Mouse (Mus musculus): ENCODE data around the gene Olfr43. TPM values are rescaled to one million over a fixed set of nuclear protein-coding genes. Genes with fewer than 3 reads are reported as not detected.

Olfr43 gene
- polyA plus RNA-seq (2015; fragmentation: Nextera tagmentation; extraction: Ambion mirVana) = not detected in 2 replicates

- Histone ChIP-seq H3K9ac (no peak within 1 kb of the TSS), H3K9me3 (no peaks in the 10 kb centered on the region), H3K36me3 (no peaks in the 10 kb centered on the region), H3K4me1 (no peaks in the 10 kb centered on the region), H3K27ac (no peak within 1 kb of the TSS), H3K27me3 (no peaks in the 10 kb centered on the region), H3K4me3 (no peak within 1 kb of the TSS), H3K4me2 (no peak within 1 kb of the TSS)
- no peak for ATAC-seq (ENCODE audit: insufficient number of reproducible peaks, low FRiP score, low TSS enrichment, low read depth)
- WGBS = 42% methylated on average over 1 of the region's 1 CpGs
These were observed at the start of gene Olfr43 for GRCm38 (mm10) chr11:74211279-74211678. Gene Olfr43 (minus strand): TSS chr11:74211379.

- Histone ChIP-seq H3K9me3 (no peaks in the 10 kb centered on the region), H3K9ac (no peak within 1 kb of the TSS), H3K27ac (no peak within 1 kb of the TSS), H3K4me3 (no peak within 1 kb of the TSS), H3K27me3 (no peaks in the 10 kb centered on the region), H3K36me3 (no peaks in the 10 kb centered on the region), H3K4me2 (no peak within 1 kb of the TSS), H3K4me1 (no peaks in the 10 kb centered on the region)
- WGBS = 41% methylated on average over 2 of the region's 2 CpGs
- ATAC-seq (ENCODE audit: insufficient number of reproducible peaks, low FRiP score, low TSS enrichment, low read depth) = no peak
These were observed 48.3 kb upstream of the Olfr43 start, which contains the start of gene Olfr406 for GRCm38 (mm10) chr11:74259508-74259907. Gene Olfr406 (plus strand): TSS chr11:74259808.

GRCm38 (mm10) chr11:74241201-74241600, 30.0 kb upstream of the Olfr43 start:
- H3K9me3 ChIP-seq = no peaks in the 10 kb centered on the region
- no peak overlapping the region for H3K4me3 ChIP-seq
- H3K36me3 ChIP-seq = no peaks in the 10 kb centered on the region
- no peaks in the 10 kb centered on the region for H3K4me1 ChIP-seq
- no peak for ATAC-seq (ENCODE audit: insufficient number of reproducible peaks, low FRiP score, low TSS enrichment, low read depth)
- no peak overlapping the region for H3K9ac ChIP-seq
- H3K27ac ChIP-seq = no peak overlapping the region
- no peak overlapping the region for H3K4me2 ChIP-seq
- no peaks in the 10 kb centered on the region for H3K27me3 ChIP-seq
- 85% methylated on average over 3 of the region's 3 CpGs for WGBS

GRCm38 (mm10) chr11:74185949-74186348, 25.2 kb downstream of the Olfr43 start, which contains the start of gene Olfr403:
Gene Olfr403 (plus strand): TSS chr11:74186249.
- H3K9ac ChIP-seq = no peak within 1 kb of the TSS
- no peaks in the 10 kb centered on the region for H3K4me1 ChIP-seq
- H3K36me3 ChIP-seq = no peaks in the 10 kb centered on the region
- H3K4me3 ChIP-seq = no peak within 1 kb of the TSS
- no peak within 1 kb of the TSS for H3K27ac ChIP-seq
- 0 out of 2 replicates have a peak, but pooled peaks cover under 1% of the 10 kb centered on the region for H3K9me3 ChIP-seq
- H3K4me2 ChIP-seq = no peak within 1 kb of the TSS
- no peaks in the 10 kb centered on the region for H3K27me3 ChIP-seq
- ATAC-seq (ENCODE audit: insufficient number of reproducible peaks, low FRiP score, low TSS enrichment, low read depth) = no peak

GRCm38 (mm10) chr11:74183745-74184144, 27.4 kb downstream of the Olfr43 start:
- Histone ChIP-seq H3K27me3 (no peaks in the 10 kb centered on the region), H3K4me1 (no peaks in the 10 kb centered on the region), H3K36me3 (no peaks in the 10 kb centered on the region), H3K27ac (no peak overlapping the region), H3K4me2 (no peak overlapping the region), H3K9me3 (no peaks in the 10 kb centered on the region), H3K4me3 (no peak overlapping the region), H3K9ac (no peak overlapping the region)
- ATAC-seq (ENCODE audit: insufficient number of reproducible peaks, low FRiP score, low TSS enrichment, low read depth) = no peak
- 75% methylated on average over 4 of the region's 4 CpGs for WGBS

GRCm38 (mm10) chr11:74183168-74183567, 28.0 kb downstream of the Olfr43 start:
- 83% methylated on average over 4 of the region's 4 CpGs for WGBS
- Histone ChIP-seq H3K36me3 (no peaks in the 10 kb centered on the region), H3K9ac (no peak overlapping the region), H3K4me1 (no peaks in the 10 kb centered on the region), H3K4me2 (no peak overlapping the region), H3K4me3 (no peak overlapping the region), H3K27me3 (no peaks in the 10 kb centered on the region), H3K9me3 (no peaks in the 10 kb centered on the region), H3K27ac (no peak overlapping the region)
- ATAC-seq (ENCODE audit: insufficient number of reproducible peaks, low FRiP score, low TSS enrichment, low read depth) = no peak

GRCm38 (mm10) chr11:74168771-74169170, 42.4 kb downstream of the Olfr43 start:
- no peak overlapping the region for H3K4me3 ChIP-seq
- H3K27me3 ChIP-seq = no peaks in the 10 kb centered on the region
- H3K4me1 ChIP-seq = no peaks in the 10 kb centered on the region
- no peak overlapping the region for H3K9ac ChIP-seq
- H3K4me2 ChIP-seq = no peak overlapping the region
- H3K36me3 ChIP-seq = no peaks in the 10 kb centered on the region
- H3K9me3 ChIP-seq = no peaks in the 10 kb centered on the region
- no peak for ATAC-seq (ENCODE audit: insufficient number of reproducible peaks, low FRiP score, low TSS enrichment, low read depth)
- H3K27ac ChIP-seq = no peak overlapping the region

Other genes starting within 250 kb of the Olfr43 start
- gene Olfr398, start 221.0 kb downstream of the Olfr43 start, polyA plus RNA-seq (2015; fragmentation: Nextera tagmentation; extraction: Ambion mirVana) = not detected in 2 replicates
- not detected in 2 replicates for gene Olfr139, start 154.8 kb downstream of the Olfr43 start, polyA plus RNA-seq (2015; fragmentation: Nextera tagmentation; extraction: Ambion mirVana)
- not detected in 2 replicates for gene Olfr399, start 154.8 kb downstream of the Olfr43 start, polyA plus RNA-seq (2015; fragmentation: Nextera tagmentation; extraction: Ambion mirVana)
- gene Zfp616, start 141.4 kb downstream of the Olfr43 start, polyA plus RNA-seq (2015; fragmentation: Nextera tagmentation; extraction: Ambion mirVana) = not detected in 2 replicates
- not detected in 2 replicates for gene Olfr401, start 97.7 kb downstream of the Olfr43 start, polyA plus RNA-seq (2015; fragmentation: Nextera tagmentation; extraction: Ambion mirVana)
- not detected in 2 replicates for gene Olfr402, start 57.9 kb downstream of the Olfr43 start, polyA plus RNA-seq (2015; fragmentation: Nextera tagmentation; extraction: Ambion mirVana)
- not detected in 2 replicates for gene Olfr403, start 25.1 kb downstream of the Olfr43 start, polyA plus RNA-seq (2015; fragmentation: Nextera tagmentation; extraction: Ambion mirVana)
- gene Olfr406, start 48.4 kb upstream of the Olfr43 start, polyA plus RNA-seq (2015; fragmentation: Nextera tagmentation; extraction: Ambion mirVana) = not detected in 2 replicates
- not detected in 2 replicates for gene Olfr59, start 72.4 kb upstream of the Olfr43 start, polyA plus RNA-seq (2015; fragmentation: Nextera tagmentation; extraction: Ambion mirVana)
- gene Olfr410, start 126.7 kb upstream of the Olfr43 start, polyA plus RNA-seq (2015; fragmentation: Nextera tagmentation; extraction: Ambion mirVana) = not detected in 2 replicates
- gene Olfr411, start 141.3 kb upstream of the Olfr43 start, polyA plus RNA-seq (2015; fragmentation: Nextera tagmentation; extraction: Ambion mirVana) = not detected in 2 replicates
- gene Olfr412, start 150.7 kb upstream of the Olfr43 start, polyA plus RNA-seq (2015; fragmentation: Nextera tagmentation; extraction: Ambion mirVana) = not detected in 2 replicates